Mouse (Mus musculus) central nervous system, embryonic 11.5 days (tissue): ENCODE results near the gene Olfr592. TPM values are rescaled to one million over a fixed set of nuclear protein-coding genes. Genes with fewer than 3 reads are reported as not detected.

Experiments used
- polyA plus RNA-seq: library from polyadenylated mRNA; depleted of rRNA; stranded (reverse); fragments of >200 nt; gene quantifications from 2 replicates; pipeline ENCODE4 v1.2.3, GENCODE M21; 2012; rRNA removed

The Olfr592 gene
- polyA plus RNA-seq: not detected in 2 replicates

DNA sequence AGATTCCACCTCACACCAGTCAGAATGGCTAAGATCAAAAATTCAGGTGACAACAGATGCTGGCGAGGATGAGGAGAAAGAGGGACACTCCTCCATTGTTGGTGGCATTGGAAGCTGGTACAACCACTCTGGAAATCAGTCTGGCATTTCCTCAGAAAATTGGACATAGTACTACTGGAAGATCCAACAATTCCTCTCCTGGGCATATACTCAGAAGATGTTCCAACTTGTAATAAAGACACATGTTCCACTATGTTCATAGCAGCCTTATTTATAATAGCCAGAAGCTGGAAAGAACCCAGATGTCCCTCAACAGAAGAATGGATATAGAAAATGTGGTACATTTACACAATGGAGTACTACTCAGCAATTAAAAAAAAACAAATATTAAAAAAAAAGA is at the start of gene Olfr592:
Gene Olfr592, plus strand, starts transcription at position 301 of the 400 bp plus-strand sequence.

GRCm38 (mm10) chr7:103140579-103140978 is 44.0 kb upstream of the Olfr592 start, which contains the start of gene Olfr588-ps1:
Gene Olfr588-ps1 (plus strand): TSS chr7:103140879.

DNA sequence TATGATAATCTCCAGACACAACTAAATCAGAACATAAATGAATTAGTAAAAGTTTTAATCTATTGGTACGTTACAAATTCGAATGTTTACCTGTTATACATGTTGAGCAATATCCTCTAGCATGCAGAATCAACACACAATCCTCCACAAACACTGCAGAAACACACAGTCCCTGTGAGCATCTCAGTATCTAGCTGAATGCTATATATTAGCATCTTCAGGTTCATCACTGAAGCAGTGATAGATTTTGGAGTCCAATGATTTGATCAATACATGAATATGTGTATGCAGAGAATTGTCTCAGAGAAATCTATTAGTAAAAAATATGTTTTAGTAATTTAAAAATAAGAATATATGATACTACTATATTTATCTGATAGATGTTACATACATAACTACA is 28.3 kb upstream of the Olfr592 start, which contains the start of gene Olfr589:
Gene Olfr589, minus strand, starts transcription at position 101 of the 400 bp plus-strand sequence.

DNA sequence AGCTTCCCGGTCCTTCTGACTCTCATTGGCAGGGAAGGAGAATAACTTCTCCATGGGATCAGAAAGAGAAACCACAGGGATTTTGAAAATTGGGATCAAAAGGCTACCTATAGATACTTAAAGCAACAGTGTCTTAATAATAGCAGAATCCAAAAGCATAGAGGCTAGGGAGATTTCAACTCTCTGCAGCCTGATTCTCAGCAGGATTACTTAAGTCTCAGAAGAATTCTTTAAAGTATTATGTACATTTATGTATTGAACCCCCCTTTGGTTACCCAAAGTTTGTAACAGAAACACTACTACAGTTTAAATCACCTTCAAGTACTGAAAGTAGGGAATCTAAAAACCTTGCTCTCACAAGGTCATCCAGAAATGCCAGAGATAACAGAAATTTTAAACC is 6.4 kb upstream of the Olfr592 start, which contains the start of gene Olfr591:
Gene Olfr591, minus strand, starts transcription at position 101 of the 400 bp plus-strand sequence.

GRCm38 (mm10) chr7:103211562-103211961 is 27.0 kb downstream of the Olfr592 start, which contains the start of gene Olfr593:
Gene Olfr593 (plus strand): TSS chr7:103211862.

GRCm38 (mm10) chr7:103216696-103217095 is 32.1 kb downstream of the Olfr592 start, which contains the start of gene Olfr594:
Gene Olfr594 (plus strand): TSS chr7:103216996.

Other genes with a start within 250 kb of the Olfr592 start
- not detected in 2 replicates for gene Olfr573-ps1, start 242.2 kb upstream of the Olfr592 start, polyA plus RNA-seq
- not detected in 2 replicates for gene Olfr574, start 236.3 kb upstream of the Olfr592 start, polyA plus RNA-seq
- not detected in 2 replicates for gene Olfr575, start 226.0 kb upstream of the Olfr592 start, polyA plus RNA-seq
- gene Olfr576, start 222.1 kb upstream of the Olfr592 start, polyA plus RNA-seq: not detected in 2 replicates
- not detected in 2 replicates for gene Olfr577, start 208.9 kb upstream of the Olfr592 start, polyA plus RNA-seq
- not detected in 2 replicates for gene Olfr578, start 195.5 kb upstream of the Olfr592 start, polyA plus RNA-seq
- gene Olfr582, start 146.8 kb upstream of the Olfr592 start, polyA plus RNA-seq: not detected in 2 replicates
- gene Olfr583, start 133.5 kb upstream of the Olfr592 start, polyA plus RNA-seq: not detected in 2 replicates
- gene Olfr584, start 102.9 kb upstream of the Olfr592 start, polyA plus RNA-seq: not detected in 2 replicates
- not detected in 2 replicates for gene Olfr585, start 87.1 kb upstream of the Olfr592 start, polyA plus RNA-seq
- not detected in 2 replicates for gene Olfr586, start 59.2 kb upstream of the Olfr592 start, polyA plus RNA-seq
- not detected in 2 replicates for gene Olfr588-ps1, start 43.9 kb upstream of the Olfr592 start, polyA plus RNA-seq
- not detected in 2 replicates for gene Olfr589, start 28.4 kb upstream of the Olfr592 start, polyA plus RNA-seq
- not detected in 2 replicates for gene Olfr591, start 6.5 kb upstream of the Olfr592 start, polyA plus RNA-seq
- not detected in 2 replicates for gene Olfr593, start 27.1 kb downstream of the Olfr592 start, polyA plus RNA-seq
- gene Olfr594, start 32.2 kb downstream of the Olfr592 start, polyA plus RNA-seq: not detected in 2 replicates
- gene Usp17ld, start 67.7 kb downstream of the Olfr592 start, polyA plus RNA-seq: not detected in 2 replicates
- not detected in 2 replicates for gene Olfr596, start 120.8 kb downstream of the Olfr592 start, polyA plus RNA-seq
- not detected in 2 replicates for gene Olfr597, start 131.5 kb downstream of the Olfr592 start, polyA plus RNA-seq
- gene Olfr598, start 138.8 kb downstream of the Olfr592 start, polyA plus RNA-seq: not detected in 2 replicates
- not detected in 2 replicates for gene Olfr599, start 151.1 kb downstream of the Olfr592 start, polyA plus RNA-seq
- not detected in 2 replicates for gene Olfr600, start 164.9 kb downstream of the Olfr592 start, polyA plus RNA-seq
- not detected in 2 replicates for gene Olfr601, start 177.9 kb downstream of the Olfr592 start, polyA plus RNA-seq
- not detected in 2 replicates for gene Olfr603, start 201.4 kb downstream of the Olfr592 start, polyA plus RNA-seq
- gene Usp17lc, start 230.3 kb downstream of the Olfr592 start, polyA plus RNA-seq: not detected in 2 replicates